Mouse (Mus musculus) kidney, embryonic 16.5 days (tissue): ENCODE measurements at regions not wholly inside any gene's neighbourhood (a gene's known extent, or its start where the extent isn't known, plus 50 kb on each side); places are given as distances from the start of the nearest gene placed in this dataset.

ENCODE experiments used
- ATAC-seq: fragments of 200-750 bp; cut with Nextera tagmentation; 2 replicates; pipeline ENCODE4 v1.8.0; 2017; ENCODE audit warnings: moderate TSS enrichment; ENCODE audit not compliant: low FRiP score, low TSS enrichment
- H3K27ac ChIP-seq: fragments of 300-500 bp; sonication (generic); 2 replicates; pipeline ENCODE4 v1.5.1; 2014; ENCODE audit warnings: low read length
- H3K27me3 ChIP-seq: fragments of 300-500 bp; sonication (generic); 2 replicates; pipeline ENCODE4 v1.6.1; 2014; ENCODE audit warnings: low read length, control low read depth, mixed read lengths; ENCODE audit not compliant: insufficient read depth
- H3K36me3 ChIP-seq: fragments of 300-500 bp; sonication (generic); 2 replicates; pipeline ENCODE4 v1.6.1; 2014; ENCODE audit warnings: low read length, control low read depth, mixed read lengths; ENCODE audit not compliant: insufficient read depth
- H3K4me1 ChIP-seq: fragments of 300-500 bp; sonication (generic); 2 replicates; pipeline ENCODE4 v1.6.1; 2014; ENCODE audit warnings: low read length, control low read depth, mixed read lengths; ENCODE audit not compliant: insufficient read depth
- H3K4me2 ChIP-seq: fragments of 300-500 bp; sonication (generic); replicated peaks from 2 replicates; pipeline ENCODE4 v1.6.1; 2014; ENCODE audit warnings: low read depth, low read length
- H3K4me3 ChIP-seq: fragments of 300-500 bp; sonication (generic); 2 replicates; pipeline ENCODE4 v1.5.1; 2014; ENCODE audit warnings: mild to moderate bottlenecking, low read length
- H3K9ac ChIP-seq: fragments of 300-500 bp; sonication (generic); replicated peaks from 2 replicates; pipeline ENCODE4 v1.6.1; 2014; ENCODE audit warnings: low read length
- H3K9me3 ChIP-seq: fragments of 300-500 bp; sonication (generic); 2 replicates; pipeline ENCODE4 v1.6.1; 2016; ENCODE audit warnings: low read length, control low read depth
- WGBS: fragments of 180-500 bp; shearing (Covaris S2); extraction: QIAGEN DNeasy Blood & Tissue Kit; methylation state at CpG from one replicate; pipeline ENCODE4 v1.1.7; 2014; 5-methylcytosine and 5-hydroxymethylcytosine counted together

GRCm38 (mm10) chr1:81950140-81950550 is 282.8 kb upstream of the Gm9747 start:
- no peaks in the 10 kb centered on the region for H3K27me3 ChIP-seq
- 45% methylated on average over 3 of the region's 3 CpGs for WGBS

GRCm38 (mm10) chr1:81950853-81951252 is 282.1 kb upstream of the Gm9747 start:
- Histone ChIP-seq H3K4me1 (no peaks in the 10 kb centered on the region), H3K4me3 (no peak overlapping the region), H3K36me3 (no peaks in the 10 kb centered on the region), H3K9me3 (no peaks in the 10 kb centered on the region), H3K4me2 (no peak overlapping the region), H3K27me3 (no peaks in the 10 kb centered on the region), H3K9ac (no peak overlapping the region), H3K27ac (no peak overlapping the region)
- no peak for ATAC-seq
- WGBS, result 48% methylated on average over 1 of the region's 1 CpGs

More at GRCm38 (mm10) chr1:81950140-81950550, 282.8 kb upstream of the Gm9747 start:
- H3K27ac ChIP-seq, result no peak overlapping the region
- no peak overlapping the region for H3K4me3 ChIP-seq
- H3K9me3 ChIP-seq, result no peaks in the 10 kb centered on the region
- H3K9ac ChIP-seq, result no peak overlapping the region
- no peak overlapping the region for H3K4me2 ChIP-seq
- H3K4me1 ChIP-seq, result no peaks in the 10 kb centered on the region
- ATAC-seq, result no peak
- H3K36me3 ChIP-seq, result no peaks in the 10 kb centered on the region

- H3K27me3 ChIP-seq, result no peaks in the 10 kb centered on the region
- no peak for ATAC-seq
- no peak overlapping the region for H3K9ac ChIP-seq
- no peaks in the 10 kb centered on the region for H3K4me1 ChIP-seq
- H3K27ac ChIP-seq, result no peak overlapping the region
- H3K36me3 ChIP-seq, result no peaks in the 10 kb centered on the region
- H3K4me3 ChIP-seq, result no peak overlapping the region
- 86% methylated on average over 4 of the region's 4 CpGs for WGBS
- no peak overlapping the region for H3K4me2 ChIP-seq
- H3K9me3 ChIP-seq, result no peaks in the 10 kb centered on the region
Measured at GRCm38 (mm10) chr1:81951493-81952011, 281.4 kb upstream of the Gm9747 start.

GRCm38 (mm10) chr1:81952095-81952494 is 280.8 kb upstream of the Gm9747 start:
- H3K4me3 ChIP-seq, result no peak overlapping the region
- no peaks in the 10 kb centered on the region for H3K4me1 ChIP-seq
- H3K36me3 ChIP-seq, result no peaks in the 10 kb centered on the region
- ATAC-seq, result no peak
- no peak overlapping the region for H3K27ac ChIP-seq
- no peak overlapping the region for H3K9ac ChIP-seq
- no peaks in the 10 kb centered on the region for H3K27me3 ChIP-seq
- no peaks in the 10 kb centered on the region for H3K9me3 ChIP-seq
- WGBS, result 70% methylated on average over 3 of the region's 3 CpGs
- H3K4me2 ChIP-seq, result no peak overlapping the region

GRCm38 (mm10) chr1:81954507-81954906 is 278.4 kb upstream of the Gm9747 start:
- no peak overlapping the region for H3K4me3 ChIP-seq
- no peaks in the 10 kb centered on the region for H3K27me3 ChIP-seq
- WGBS, result 83% methylated on average over 2 of the region's 2 CpGs
- ATAC-seq, result no peak
- no peak overlapping the region for H3K4me2 ChIP-seq
- H3K9ac ChIP-seq, result no peak overlapping the region
- no peaks in the 10 kb centered on the region for H3K36me3 ChIP-seq
- H3K4me1 ChIP-seq, result no peaks in the 10 kb centered on the region
- H3K27ac ChIP-seq, result no peak overlapping the region
- no peaks in the 10 kb centered on the region for H3K9me3 ChIP-seq

- Histone ChIP-seq H3K27me3 (no peaks in the 10 kb centered on the region), H3K36me3 (no peaks in the 10 kb centered on the region), H3K4me2 (no peak overlapping the region), H3K9me3 (no peaks in the 10 kb centered on the region), H3K4me1 (no peaks in the 10 kb centered on the region), H3K4me3 (no peak overlapping the region), H3K9ac (no peak overlapping the region), H3K27ac (no peak overlapping the region)
- WGBS, result 93% methylated on average over 1 of the region's 1 CpGs
- no peak for ATAC-seq
Measured at GRCm38 (mm10) chr1:81967062-81967461, 265.9 kb upstream of the Gm9747 start.

GRCm38 (mm10) chr1:81967746-81968295 is 265.1 kb upstream of the Gm9747 start:
- Histone ChIP-seq H3K4me1 (no peaks in the 10 kb centered on the region), H3K4me3 (no peak overlapping the region)
- ATAC-seq, result no peak

GRCm38 (mm10) chr1:81972575-81972974 is 260.3 kb upstream of the Gm9747 start:
- H3K4me3 ChIP-seq, result no peak overlapping the region
- H3K4me2 ChIP-seq, result no peak overlapping the region
- no peak overlapping the region for H3K27ac ChIP-seq
- WGBS, result 78% methylated on average over 5 of the region's 5 CpGs
- no peaks in the 10 kb centered on the region for H3K9me3 ChIP-seq
- ATAC-seq, result no peak
- H3K27me3 ChIP-seq, result no peaks in the 10 kb centered on the region
- H3K4me1 ChIP-seq, result no peaks in the 10 kb centered on the region
- H3K36me3 ChIP-seq, result no peaks in the 10 kb centered on the region
- H3K9ac ChIP-seq, result no peak overlapping the region

More at GRCm38 (mm10) chr1:81967746-81968295, 265.1 kb upstream of the Gm9747 start:
- no peaks in the 10 kb centered on the region for H3K27me3 ChIP-seq
- 88% methylated on average over 1 of the region's 1 CpGs for WGBS
- H3K9ac ChIP-seq, result no peak overlapping the region
- H3K27ac ChIP-seq, result no peak overlapping the region
- H3K4me2 ChIP-seq, result no peak overlapping the region
- no peaks in the 10 kb centered on the region for H3K9me3 ChIP-seq
- no peaks in the 10 kb centered on the region for H3K36me3 ChIP-seq

- Histone ChIP-seq H3K27me3 (no peaks in the 10 kb centered on the region), H3K36me3 (no peaks in the 10 kb centered on the region), H3K27ac (no peak overlapping the region), H3K9ac (no peak overlapping the region), H3K4me1 (no peaks in the 10 kb centered on the region), H3K9me3 (no peaks in the 10 kb centered on the region), H3K4me2 (no peak overlapping the region), H3K4me3 (no peak overlapping the region)
- 85% methylated on average over 4 of the region's 4 CpGs for WGBS
- ATAC-seq, result no peak
Measured at GRCm38 (mm10) chr1:81973481-81973880, 259.4 kb upstream of the Gm9747 start.

GRCm38 (mm10) chr1:82007943-82008342 is 225.0 kb upstream of the Gm9747 start:
- no peak overlapping the region for H3K9ac ChIP-seq
- no peaks in the 10 kb centered on the region for H3K27me3 ChIP-seq
- no peaks in the 10 kb centered on the region for H3K4me1 ChIP-seq
- WGBS, result 84% methylated on average over 5 of the region's 5 CpGs
- no peaks in the 10 kb centered on the region for H3K9me3 ChIP-seq
- no peaks in the 10 kb centered on the region for H3K36me3 ChIP-seq
- H3K27ac ChIP-seq, result no peak overlapping the region
- ATAC-seq, result no peak
- no peak overlapping the region for H3K4me2 ChIP-seq
- no peak overlapping the region for H3K4me3 ChIP-seq
